Mouse (Mus musculus) lung, postnatal 0 days (tissue): Measurements from ENCODE around the gene Cdk6.

ENCODE experiments used
- CTCF ChIP-seq: IDR thresholded peaks from 2 replicates; pipeline ENCODE4 v1.5.1; 2016; ENCODE audit warnings: antibody characterized with exemption, mild to moderate bottlenecking
- EP300 ChIP-seq: IDR thresholded peaks from 2 replicates; pipeline ENCODE4 v1.6.1; 2016; ENCODE audit warnings: antibody characterized with exemption, mild to moderate bottlenecking, control low read depth

DNA sequence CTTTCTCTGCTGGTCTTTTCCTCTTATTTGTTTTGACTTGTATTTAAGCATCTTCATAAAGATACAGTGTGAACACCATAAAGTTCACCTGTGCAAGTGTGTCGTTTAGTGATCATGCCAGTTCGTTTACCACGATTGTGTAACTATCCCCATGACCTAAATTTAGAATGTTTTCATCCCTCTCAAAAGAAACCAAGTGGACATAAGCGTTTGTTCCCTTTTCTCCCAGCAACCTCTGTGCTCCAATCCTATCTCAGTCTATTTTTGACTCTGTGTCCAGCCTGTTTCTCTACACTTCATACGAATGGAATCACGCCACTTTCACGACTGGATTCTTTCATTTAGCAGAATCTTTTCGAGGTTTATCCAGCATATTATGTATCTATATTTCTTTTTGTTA lies 40.5 kb downstream of the Cdk6 start:
- TF ChIP-seq CTCF = no peak
- no peak for TF ChIP-seq EP300
